Mouse (Mus musculus) neutrophil, adult 5-6 weeks (primary cell): ENCODE data around the gene Cacna1e. TPM values are rescaled to one million over a fixed set of nuclear protein-coding genes. Genes with fewer than 3 reads are reported as not detected.

ENCODE experiments used
- ATAC-seq: fragments of 151-379, 151-347 bp; 2 replicates; pipeline ENCODE4 v1.8.0; 2017; ENCODE audit warnings: mild to moderate bottlenecking, moderate TSS enrichment; ENCODE audit not compliant: insufficient number of reproducible peaks, poor library complexity, low FRiP score, severe bottlenecking; ENCODE audit errors: extremely low read depth
- total RNA-seq: library from RNA; stranded (forward); fragments of 200-1000 nt; gene quantifications from 2 replicates; pipeline ENCODE4 v1.2.3, GENCODE M21; 2017

Gene Cacna1e
- total RNA-seq, 1 experiment from 2014 or later = 24.9 TPM

DNA sequence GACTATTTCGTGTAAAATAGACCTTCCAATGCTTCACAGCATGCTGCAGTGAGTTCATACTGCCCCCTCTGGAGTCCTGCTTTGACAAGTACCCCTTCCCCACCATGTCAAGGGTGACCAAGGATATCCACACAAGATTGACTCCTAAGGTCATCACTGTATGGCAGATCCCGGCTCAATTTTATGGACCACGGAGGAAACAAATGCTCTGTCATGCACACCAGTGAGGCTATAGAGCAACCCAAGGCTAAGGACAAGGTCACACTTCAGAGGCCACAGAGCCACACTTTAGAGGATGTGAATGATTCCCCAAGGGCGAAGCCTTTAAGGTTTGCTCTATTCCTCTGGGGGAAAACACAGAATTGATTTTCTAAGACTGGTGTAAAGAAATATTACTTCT lies 410.1 kb downstream of the Cacna1e start:
- no peak for ATAC-seq

DNA sequence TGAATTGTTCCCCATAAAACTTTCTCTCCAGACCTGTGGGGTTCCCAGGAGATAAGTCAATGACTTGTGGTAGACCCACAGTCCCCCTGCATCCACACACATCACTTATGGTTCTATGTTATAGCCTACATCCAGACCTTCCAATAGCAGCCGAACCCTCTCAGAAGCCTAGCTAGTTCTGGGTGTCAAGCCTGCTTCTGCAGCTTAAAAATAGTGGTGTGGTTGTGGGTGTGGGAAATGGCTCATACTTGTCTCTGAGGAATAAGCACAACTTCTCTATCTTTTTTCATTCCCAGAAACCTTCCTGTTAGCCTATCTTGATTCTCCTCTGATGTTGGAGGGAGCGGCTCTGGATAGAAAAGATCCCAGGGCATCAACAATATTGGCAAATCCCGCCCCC lies 417.0 kb downstream of the Cacna1e start:
- no peak for ATAC-seq

DNA sequence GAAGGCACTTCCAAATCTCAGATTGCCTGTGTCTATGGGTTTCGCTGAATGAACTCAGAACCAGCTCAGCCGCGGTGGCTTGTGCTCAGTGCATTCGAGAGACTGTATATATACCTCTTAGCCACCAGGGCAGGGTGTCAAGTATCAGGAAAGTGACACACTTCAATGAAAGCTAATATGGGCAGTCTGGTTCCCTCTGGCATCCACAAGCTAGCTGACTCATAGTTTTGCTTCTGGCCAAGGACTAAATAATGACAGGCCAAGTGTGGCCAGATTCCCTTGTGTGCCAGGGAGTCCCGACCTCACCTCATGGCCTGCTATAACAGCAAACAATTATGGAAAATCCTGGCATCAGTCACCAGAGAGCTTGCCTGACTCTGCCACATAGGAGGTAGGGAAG lies 422.8 kb downstream of the Cacna1e start:
- ATAC-seq = no peak

DNA sequence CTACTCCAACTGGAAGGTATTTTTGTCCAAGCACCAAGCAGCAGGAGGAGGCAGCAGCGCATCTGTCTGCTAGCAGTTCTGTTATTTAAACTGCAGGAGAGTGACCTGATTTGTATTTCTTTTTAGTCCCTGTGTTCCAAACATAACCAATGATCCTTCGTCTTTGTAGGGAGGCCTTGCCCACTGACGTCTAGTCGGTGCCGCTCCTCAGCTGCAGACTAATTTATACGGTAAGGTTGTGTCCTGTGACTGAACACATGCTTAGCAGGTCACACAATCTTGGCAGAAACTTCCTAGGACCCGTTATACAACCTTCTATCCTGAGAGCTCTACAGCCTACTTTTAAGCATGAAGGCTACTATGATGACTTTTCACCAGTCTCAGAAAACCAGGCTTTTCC lies 424.2 kb downstream of the Cacna1e start:
- no peak for ATAC-seq

DNA sequence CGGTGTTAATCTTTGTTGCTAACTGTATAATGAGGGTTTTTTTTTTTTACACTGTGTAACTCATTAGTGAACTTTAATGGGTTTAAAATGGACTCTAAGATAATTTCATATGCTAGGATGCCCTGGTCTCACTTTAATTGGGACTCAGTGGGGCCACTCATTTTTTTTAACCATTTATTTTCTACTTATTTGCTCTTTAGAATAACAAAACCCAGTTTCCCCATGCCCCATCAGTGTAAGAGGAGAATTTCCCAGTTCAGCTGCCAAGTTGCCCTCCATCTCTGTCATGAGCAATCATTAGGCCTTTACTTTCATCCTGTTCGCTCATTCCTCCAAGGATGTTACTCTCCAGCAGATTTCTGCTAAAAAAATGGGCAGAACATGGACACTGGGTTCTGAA lies 425.7 kb downstream of the Cacna1e start:
- no peak for ATAC-seq

DNA sequence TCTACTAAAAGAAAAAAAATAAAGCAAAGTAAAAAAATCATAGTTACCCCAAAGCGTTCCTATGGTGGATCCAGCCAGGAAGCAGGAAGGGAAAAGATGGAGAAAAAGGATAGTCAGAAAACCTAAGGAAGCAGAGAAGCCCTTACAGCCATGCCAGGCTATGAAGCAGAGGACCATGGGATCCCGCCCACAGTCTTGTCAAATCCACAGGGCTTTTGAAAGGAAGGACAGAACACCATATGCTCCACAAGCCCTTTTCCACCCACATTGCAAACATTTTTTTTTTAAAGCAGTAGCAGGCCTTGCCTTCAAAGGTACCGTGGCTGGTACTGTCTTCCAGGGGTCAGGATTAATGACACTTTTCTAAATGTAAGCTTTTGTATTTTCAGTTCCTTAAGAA lies 433.5 kb downstream of the Cacna1e start:
- no peak for ATAC-seq

DNA sequence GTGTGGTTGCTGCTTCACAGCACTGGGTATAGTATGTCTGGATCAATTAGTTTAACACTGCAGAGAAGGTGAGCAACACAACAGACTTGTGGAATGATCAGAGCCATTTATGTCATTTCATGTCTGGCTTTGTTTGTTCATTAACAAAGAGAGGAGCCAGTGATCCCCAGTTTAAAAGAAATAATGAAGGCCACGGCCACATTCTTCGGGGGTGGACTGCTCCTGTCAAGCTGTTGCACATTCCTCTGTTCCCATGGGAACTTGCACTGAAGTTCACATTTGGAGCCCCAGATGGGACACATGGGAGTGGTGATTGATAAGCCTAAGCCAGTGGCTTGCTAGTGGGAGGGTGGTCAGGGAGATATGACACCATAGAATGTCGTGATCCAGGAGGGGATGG lies 437.8 kb downstream of the Cacna1e start:
- no peak for ATAC-seq

DNA sequence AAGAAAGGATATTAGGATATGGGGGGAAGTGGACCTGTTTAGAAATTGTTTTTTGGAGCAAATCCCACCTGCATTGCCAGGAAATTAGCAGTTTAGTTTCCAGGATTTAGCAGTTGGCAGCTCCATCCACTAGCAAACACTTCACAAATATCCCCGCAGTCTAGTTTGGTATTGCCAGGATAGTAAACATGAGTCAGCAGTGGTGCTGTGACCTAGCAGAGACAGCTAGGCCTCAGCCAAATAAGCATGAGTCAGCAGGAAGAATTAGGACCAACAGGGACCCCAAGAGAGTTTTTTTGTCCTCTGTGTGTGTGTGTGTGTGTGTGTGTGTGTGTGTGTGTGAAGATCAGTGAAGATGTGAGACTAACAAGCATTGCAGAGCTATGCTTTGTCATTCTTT lies 450.8 kb downstream of the Cacna1e start:
- ATAC-seq = no peak

DNA sequence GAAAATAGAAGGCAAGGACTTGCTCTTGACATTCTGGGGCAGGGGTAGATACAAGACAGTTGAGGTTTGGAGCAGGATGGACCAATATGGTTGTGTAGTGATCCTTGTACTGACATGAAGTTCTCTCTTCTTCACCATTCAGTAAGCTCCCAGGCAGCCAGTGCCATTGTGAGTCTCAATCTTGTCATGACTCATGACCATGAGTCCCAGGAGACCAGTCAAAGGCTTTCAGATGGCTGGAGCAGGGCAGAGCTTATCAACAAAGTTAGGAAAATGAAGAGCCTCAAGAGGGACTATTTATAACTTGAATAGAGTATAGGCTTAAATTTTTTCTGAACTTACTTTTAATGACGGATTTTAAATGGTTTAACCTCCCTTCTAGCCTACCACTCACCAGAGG lies 451.2 kb downstream of the Cacna1e start:
- no peak for ATAC-seq

DNA sequence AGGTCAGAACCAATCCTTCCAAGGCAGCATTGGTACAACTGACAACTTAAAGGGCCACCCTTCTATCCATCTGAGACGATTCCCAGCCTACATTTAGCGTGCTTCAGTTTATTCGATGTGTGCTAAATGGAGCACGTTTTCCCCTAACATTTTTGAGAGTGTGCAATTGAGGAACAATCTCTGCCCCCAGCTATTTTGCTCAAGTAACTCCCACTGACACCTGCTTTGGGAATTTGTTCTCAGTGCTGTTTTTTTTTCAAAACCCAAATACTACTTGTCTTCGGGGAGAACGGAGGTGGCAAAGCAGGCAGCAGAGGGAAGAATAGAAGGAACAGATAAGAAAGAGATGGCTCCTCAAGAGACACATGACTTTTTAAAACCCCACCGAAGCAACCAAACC lies 456.0 kb downstream of the Cacna1e start:
- ATAC-seq = no peak

DNA sequence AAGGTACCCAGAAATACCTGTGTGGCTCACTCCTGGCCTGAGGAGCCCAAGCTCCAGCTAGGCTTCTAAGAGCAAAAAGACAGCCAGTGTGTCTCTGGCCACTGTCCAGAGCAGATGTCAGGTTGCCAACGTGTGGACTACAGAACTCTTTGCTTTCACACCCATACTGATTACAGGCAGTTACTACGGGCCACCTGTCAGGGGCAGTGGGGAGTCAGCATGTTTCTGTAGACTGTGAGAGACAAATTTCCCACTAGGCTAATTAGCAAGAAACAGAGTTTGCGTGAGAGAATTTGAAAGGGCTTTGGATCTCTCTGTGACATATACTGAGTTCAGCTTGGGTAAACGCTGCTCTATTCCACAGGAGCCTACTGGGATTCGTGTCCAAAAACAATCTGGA lies 466.0 kb downstream of the Cacna1e start:
- no peak for ATAC-seq

DNA sequence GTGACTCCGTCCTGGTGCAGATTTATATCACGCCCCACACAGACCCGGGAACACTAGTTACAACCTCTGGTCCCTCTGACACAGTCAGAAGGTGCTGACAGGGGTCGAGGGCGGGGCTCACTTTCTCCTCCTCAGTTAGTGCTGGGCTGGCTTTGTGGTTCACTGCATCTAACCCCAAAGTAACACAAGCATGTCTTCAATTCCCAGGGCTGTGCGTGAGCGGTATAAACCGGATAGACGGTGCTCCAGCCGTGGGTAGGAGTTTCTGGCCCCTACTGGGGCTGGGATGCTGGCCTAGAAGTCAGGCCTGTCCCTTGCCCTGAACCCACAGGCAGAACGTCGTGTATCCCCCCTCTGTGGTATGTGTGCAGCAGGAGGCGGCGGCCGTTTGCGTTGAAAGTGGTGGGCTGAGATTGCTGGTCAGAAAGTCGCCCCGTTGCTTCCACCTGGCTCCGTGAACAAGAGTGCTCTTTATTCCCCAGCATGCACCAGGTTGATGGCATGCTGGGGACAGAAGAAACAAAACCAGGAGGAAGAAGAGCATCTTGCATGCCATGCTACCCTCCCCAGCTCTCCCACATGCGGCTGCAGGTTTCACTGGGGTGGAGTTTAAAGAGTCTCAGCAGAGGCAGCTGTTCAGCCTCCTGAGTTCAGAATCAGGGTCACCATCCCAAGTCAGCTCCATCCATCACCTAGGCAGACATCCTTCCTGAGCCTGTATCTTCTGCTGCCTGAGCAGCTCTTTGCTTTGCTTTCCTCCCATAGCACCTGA lies 467.7 kb downstream of the Cacna1e start:
- no peak for ATAC-seq

DNA sequence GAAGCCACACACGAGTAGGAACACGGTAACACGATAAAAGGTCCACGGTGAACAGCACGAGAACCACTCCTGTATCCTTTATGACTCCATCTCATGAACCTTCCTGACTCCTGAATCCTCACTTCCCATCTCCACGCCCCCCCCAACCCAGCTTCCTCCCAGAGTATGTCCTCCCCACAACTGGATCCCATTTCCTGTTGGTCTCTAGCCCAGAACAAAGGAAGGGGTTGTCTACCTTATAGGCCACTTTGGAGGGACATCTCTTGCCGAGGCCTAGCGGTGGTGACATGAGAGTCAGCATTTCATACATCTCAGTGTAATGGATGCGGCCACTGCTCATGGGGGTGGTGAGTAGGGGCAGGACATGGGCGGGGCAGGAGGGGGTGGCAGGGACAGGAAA lies 468.5 kb downstream of the Cacna1e start:
- ATAC-seq = no peak

DNA sequence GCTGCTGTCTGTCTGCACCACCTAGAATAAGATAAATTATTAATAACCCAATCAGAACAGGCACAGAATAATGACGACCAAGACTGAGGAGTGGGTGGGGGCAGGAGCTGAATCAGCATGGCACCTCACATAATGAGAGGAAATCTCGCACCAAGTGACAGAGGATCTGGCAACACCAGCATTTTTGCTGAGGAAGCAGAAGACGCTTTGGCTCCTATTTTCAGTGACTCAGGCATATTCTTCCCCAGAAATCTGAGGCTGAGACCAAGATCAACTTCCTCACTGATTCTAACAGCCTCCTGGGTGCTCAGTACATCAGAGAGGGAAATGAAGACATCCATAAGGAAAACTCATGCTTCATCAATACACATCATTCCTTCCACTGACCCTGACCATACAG lies 471.2 kb downstream of the Cacna1e start:
- no peak for ATAC-seq

DNA sequence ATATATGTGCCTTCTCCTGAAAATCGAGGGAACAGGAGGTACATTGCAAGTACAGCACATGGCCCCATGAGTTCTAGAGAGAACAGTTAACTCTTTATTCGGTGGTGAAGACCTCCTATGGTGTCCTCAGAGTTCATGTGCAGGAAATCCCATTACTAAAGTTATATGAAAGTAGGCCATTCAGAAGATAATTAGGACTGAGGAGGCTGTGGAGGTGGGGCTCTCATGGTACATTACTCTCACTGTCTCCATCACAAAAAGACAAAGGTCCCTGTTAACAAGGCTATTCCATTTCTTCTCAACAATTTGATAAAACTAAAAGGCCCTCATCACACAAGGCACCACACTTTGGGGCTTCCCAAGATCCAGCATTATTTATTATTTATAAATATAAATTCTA lies 475.2 kb downstream of the Cacna1e start:
- no peak for ATAC-seq

DNA sequence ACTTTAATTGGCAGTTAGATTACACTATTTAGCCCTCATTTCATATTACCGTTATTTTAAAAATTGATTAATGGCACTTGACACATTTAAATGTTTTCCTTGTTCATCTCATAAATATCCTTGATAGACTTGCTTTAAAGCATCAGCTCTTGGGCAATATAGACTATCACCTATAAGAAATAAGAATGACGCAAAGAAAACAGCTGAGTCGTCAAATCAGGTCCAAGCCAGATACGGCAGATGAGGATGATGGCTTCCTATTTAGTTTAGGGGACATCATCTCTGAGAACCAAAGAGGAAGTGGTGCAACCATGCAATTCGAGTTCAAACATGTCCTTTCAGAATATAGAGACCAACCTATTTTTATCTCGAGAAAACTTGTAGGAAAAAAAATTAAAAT lies 492.3 kb downstream of the Cacna1e start:
- ATAC-seq = no peak

Other genes starting within 250 kb of the Cacna1e start
- gene Ier5, start 215.1 kb upstream of the Cacna1e start, total RNA-seq = 273 and 288 TPM in 2 replicates